Mouse (Mus musculus) midbrain, embryonic 16.5 days (tissue): ENCODE measurements around the gene Nicn1. TPM values are rescaled to one million over a fixed set of nuclear protein-coding genes. Genes with fewer than 3 reads are reported as not detected.
"Not testable (repeated sequence)": the region's sequence is repeated elsewhere in the genome, so short reads cannot be mapped to it uniquely, and the experiment has no call there.

Experiments used
- ATAC-seq: fragments of 200-750 bp; cut with Nextera tagmentation; 2 replicates; pipeline ENCODE4 v1.8.0; 2017; ENCODE audit warnings: moderate TSS enrichment
- H3K27ac ChIP-seq: fragments of 300-500 bp; sonication (generic); 2 replicates; pipeline ENCODE4 v1.5.1; 2014; ENCODE audit warnings: mild to moderate bottlenecking, low read length, mixed read lengths
- H3K27me3 ChIP-seq: fragments of 300-500 bp; sonication (generic); 2 replicates; pipeline ENCODE4 v1.6.1; 2014; ENCODE audit warnings: low read depth, low read length, mixed read lengths; ENCODE audit not compliant: control insufficient read depth, insufficient read depth
- H3K36me3 ChIP-seq: fragments of 300-500 bp; sonication (generic); 2 replicates; pipeline ENCODE4 v1.6.1; 2014; ENCODE audit warnings: mild to moderate bottlenecking, low read length, moderate library complexity, mixed read lengths; ENCODE audit not compliant: control insufficient read depth, insufficient read depth
- H3K4me1 ChIP-seq: fragments of 300-500 bp; sonication (generic); 2 replicates; pipeline ENCODE4 v1.6.1; 2014; ENCODE audit warnings: mild to moderate bottlenecking, low read length, mixed read lengths; ENCODE audit not compliant: control insufficient read depth, insufficient read depth
- H3K4me2 ChIP-seq: fragments of 300-500 bp; sonication (generic); 2 replicates; pipeline ENCODE4 v1.6.1; 2014; ENCODE audit warnings: mild to moderate bottlenecking, low read length, mixed read lengths
- H3K4me3 ChIP-seq: fragments of 300-500 bp; sonication (generic); 2 replicates; pipeline ENCODE4 v1.5.1; 2014; ENCODE audit warnings: low read depth, mild to moderate bottlenecking, low read length, moderate library complexity, mixed read lengths
- H3K9ac ChIP-seq: fragments of 300-500 bp; sonication (generic); 2 replicates; pipeline ENCODE4 v1.6.1; 2014; ENCODE audit warnings: low read depth, low read length, mixed read lengths
- H3K9me3 ChIP-seq: fragments of 300-500 bp; sonication (generic); replicated peaks from 2 replicates; pipeline ENCODE4 v1.6.1; 2014; ENCODE audit warnings: mild to moderate bottlenecking, low read length, mixed read lengths; ENCODE audit not compliant: control insufficient read depth, poor library complexity, severe bottlenecking
- WGBS: fragments of 180-500 bp; shearing (Covaris S2); extraction: QIAGEN DNeasy Blood & Tissue Kit; methylation state at CpG from one replicate; pipeline ENCODE4 v1.1.7; 2014; 5-methylcytosine and 5-hydroxymethylcytosine counted together
- polyA plus RNA-seq: library from polyadenylated mRNA; unstranded; fragments of >200 nt; fragmentation: Nextera tagmentation; extraction: Ambion mirVana; gene quantifications from 2 replicates; pipeline ENCODE4 v1.2.1, GENCODE M21; 2015

The Nicn1 gene
- polyA plus RNA-seq, 1 experiment from 2014 or later: 163 TPM

DNA sequence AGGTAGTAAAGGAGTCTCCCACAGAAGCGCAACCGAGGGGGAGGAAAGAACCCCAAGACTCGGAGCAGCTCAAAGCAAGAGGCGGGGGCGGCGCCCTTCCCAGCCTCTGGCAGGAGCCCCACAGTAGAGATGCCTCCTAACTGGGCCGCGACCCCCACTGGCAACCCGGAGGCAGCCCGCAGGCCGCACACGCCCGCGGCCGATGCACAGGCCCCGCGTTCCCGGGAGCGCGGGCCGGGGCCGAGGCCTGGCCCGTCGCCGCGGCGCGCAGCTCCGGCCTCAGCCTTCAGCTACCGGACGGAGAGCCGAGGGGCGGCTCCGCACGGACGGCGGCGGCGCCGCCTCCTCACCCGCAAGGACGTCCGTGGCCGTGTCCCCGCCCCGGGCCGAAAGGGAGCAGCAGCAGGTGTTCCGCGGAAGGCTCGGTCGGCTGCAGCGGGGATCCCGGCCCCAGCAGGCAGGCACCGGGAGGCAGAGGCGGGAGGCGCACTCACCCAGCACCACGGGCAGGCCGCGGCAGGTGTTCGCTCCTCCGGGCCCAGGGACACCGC, 27.0 kb upstream of the Nicn1 start:
- Histone ChIP-seq H3K27me3 (no peaks in the 10 kb centered on the region), H3K36me3 (no peaks in the 10 kb centered on the region), H3K27ac (peak overlapping the region; percentile 86), H3K9ac (peak overlapping the region; percentile 85), H3K4me3 (peak overlapping the region; percentile 92), H3K9me3 (no peaks in the 10 kb centered on the region), H3K4me1 (peaks cover 17% of the 10 kb centered on the region), H3K4me2 (peak overlapping the region; percentile 65)
- ATAC-seq: peak; percentile 63
- WGBS: under 1% methylated on average over 48 of the region's 62 CpGs

DNA sequence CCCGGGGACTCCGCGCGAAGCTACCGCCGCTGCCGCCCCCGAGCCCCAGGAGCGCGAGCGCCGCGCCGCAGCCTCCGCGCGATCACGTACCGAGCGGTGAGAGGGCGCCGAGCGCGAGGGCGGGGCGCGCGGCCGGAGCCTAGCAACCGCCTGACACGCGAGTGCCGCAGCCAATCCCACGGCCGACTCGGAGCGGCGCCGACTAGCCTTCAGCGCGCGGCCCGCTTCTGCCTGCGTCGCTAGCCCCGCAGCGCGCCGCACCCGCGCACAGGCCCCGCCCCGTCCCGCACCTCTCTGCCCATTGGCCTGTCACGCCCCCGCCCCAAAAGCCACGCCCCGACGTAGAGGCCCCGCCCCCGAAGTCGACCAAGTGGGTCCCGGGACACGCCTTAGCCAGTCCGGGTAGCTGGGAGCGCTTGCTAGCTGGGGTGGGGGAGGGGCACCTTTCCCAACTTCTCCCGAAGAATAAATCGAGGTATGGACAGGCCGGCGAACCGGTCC, 26.5 kb upstream of the Nicn1 start, which contains the start of gene Dag1:
Dag1 (minus strand) TSS at position 269 of the 501 bp plus-strand sequence.
- Histone ChIP-seq H3K9me3 (no peaks in the 10 kb centered on the region), H3K4me1 (peaks cover 17% of the 10 kb centered on the region), H3K27me3 (no peaks in the 10 kb centered on the region), H3K36me3 (no peaks in the 10 kb centered on the region), H3K4me3 (peak within 1 kb of the TSS; percentile 92), H3K27ac (peak within 1 kb of the TSS; percentile 86), H3K9ac (peak within 1 kb of the TSS; percentile 85), H3K4me2 (peak within 1 kb of the TSS; percentile 65)
- under 1% methylated on average over 68 of the region's 71 CpGs for WGBS
- peak; percentile 99 for ATAC-seq

GRCm38 (mm10) chr9:108264191-108264921, 25.9 kb upstream of the Nicn1 start:
- H3K27ac ChIP-seq: peak overlapping the region; percentile 66
- H3K4me1 ChIP-seq: peaks cover 17% of the 10 kb centered on the region
- peak overlapping the region; percentile 92 for H3K4me3 ChIP-seq
- peak overlapping the region; percentile 85; the same call in 1 of the 2 replicates for H3K9ac ChIP-seq
- no peaks in the 10 kb centered on the region for H3K9me3 ChIP-seq
- no peak for ATAC-seq
- WGBS: 19% methylated on average over 10 of the region's 10 CpGs
- H3K36me3 ChIP-seq: no peaks in the 10 kb centered on the region
- peak overlapping the region; percentile 65 for H3K4me2 ChIP-seq
- H3K27me3 ChIP-seq: no peaks in the 10 kb centered on the region

- H3K4me1 ChIP-seq: peaks cover 17% of the 10 kb centered on the region
- WGBS: 54% methylated on average over 8 of the region's 10 CpGs
- H3K27ac ChIP-seq: no peak overlapping the region
- H3K4me3 ChIP-seq: no peak overlapping the region
- no peaks in the 10 kb centered on the region for H3K36me3 ChIP-seq
- H3K9ac ChIP-seq: no peak overlapping the region
- no peak for ATAC-seq
- H3K27me3 ChIP-seq: no peaks in the 10 kb centered on the region
- H3K9me3 ChIP-seq: no peaks in the 10 kb centered on the region
- H3K4me2 ChIP-seq: no peak overlapping the region
These were observed 23.8 kb upstream of the Nicn1 start for GRCm38 (mm10) chr9:108266261-108266935.

DNA sequence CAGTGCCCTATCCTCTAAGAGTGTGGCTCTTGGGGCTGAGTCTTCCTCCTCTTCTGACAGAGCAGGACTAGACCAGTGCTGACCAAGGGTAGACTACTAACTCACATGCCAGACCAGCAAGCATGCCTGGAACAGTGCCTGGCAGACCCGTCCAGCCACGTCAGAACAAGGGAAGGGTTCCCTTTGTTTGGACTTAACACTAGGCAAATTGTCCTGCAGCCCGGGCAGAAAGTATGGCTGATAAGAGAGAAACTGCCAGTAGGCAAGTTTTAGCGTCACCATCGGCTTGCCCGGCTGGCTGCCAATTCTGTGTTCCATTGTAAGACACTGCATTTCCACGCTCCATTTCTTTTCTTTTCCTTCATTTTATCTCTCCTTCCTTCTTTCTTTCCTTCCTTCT, 22.5 kb upstream of the Nicn1 start:
- ATAC-seq: no peak
- no peaks in the 10 kb centered on the region for H3K36me3 ChIP-seq
- no peak overlapping the region for H3K4me3 ChIP-seq
- peaks cover 5% of the 10 kb centered on the region for H3K4me1 ChIP-seq
- no peaks in the 10 kb centered on the region for H3K27me3 ChIP-seq
- H3K4me2 ChIP-seq: no peak overlapping the region
- H3K9ac ChIP-seq: no peak overlapping the region
- H3K9me3 ChIP-seq: no peaks in the 10 kb centered on the region
- WGBS: 87% methylated on average over 7 of the region's 7 CpGs
- H3K27ac ChIP-seq: no peak overlapping the region

- H3K36me3 ChIP-seq, H3K9ac ChIP-seq, H3K4me2 ChIP-seq, ATAC-seq, H3K27me3 ChIP-seq, H3K4me1 ChIP-seq, H3K4me3 ChIP-seq, H3K9me3 ChIP-seq, H3K27ac ChIP-seq: not testable (repeated sequence)
- 92% methylated on average over 6 of the region's 7 CpGs for WGBS
These were observed 21.5 kb upstream of the Nicn1 start for GRCm38 (mm10) chr9:108268701-108269100.

DNA sequence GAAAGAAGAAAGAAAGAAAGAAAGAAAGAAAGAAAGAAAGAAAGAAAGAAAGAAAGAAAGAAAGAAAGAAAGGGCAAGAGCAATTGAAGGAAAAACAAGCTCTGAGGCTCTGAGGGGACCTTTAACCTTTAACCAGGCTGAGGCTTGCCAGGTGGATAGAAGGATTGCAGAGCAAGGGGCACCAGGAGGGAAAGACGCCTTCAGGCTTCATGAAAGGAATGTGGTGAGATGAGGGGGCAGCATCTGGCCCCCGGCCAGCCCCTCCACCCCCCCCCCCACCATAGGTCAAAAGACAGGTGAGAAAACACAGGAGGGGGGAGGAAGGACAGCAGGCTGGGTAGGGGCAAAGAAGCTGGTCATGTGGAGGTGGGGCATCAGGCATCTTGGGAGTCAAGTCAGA, 18.3 kb upstream of the Nicn1 start:
- H3K4me3 ChIP-seq: no peak overlapping the region
- no peak for ATAC-seq
- no peak overlapping the region for H3K4me2 ChIP-seq
- WGBS: 49% methylated on average over 2 of the region's 2 CpGs
- H3K27ac ChIP-seq: no peak overlapping the region
- no peaks in the 10 kb centered on the region for H3K9me3 ChIP-seq
- H3K36me3 ChIP-seq: no peaks in the 10 kb centered on the region
- H3K9ac ChIP-seq: no peak overlapping the region
- no peaks in the 10 kb centered on the region for H3K27me3 ChIP-seq
- no peaks in the 10 kb centered on the region for H3K4me1 ChIP-seq

DNA sequence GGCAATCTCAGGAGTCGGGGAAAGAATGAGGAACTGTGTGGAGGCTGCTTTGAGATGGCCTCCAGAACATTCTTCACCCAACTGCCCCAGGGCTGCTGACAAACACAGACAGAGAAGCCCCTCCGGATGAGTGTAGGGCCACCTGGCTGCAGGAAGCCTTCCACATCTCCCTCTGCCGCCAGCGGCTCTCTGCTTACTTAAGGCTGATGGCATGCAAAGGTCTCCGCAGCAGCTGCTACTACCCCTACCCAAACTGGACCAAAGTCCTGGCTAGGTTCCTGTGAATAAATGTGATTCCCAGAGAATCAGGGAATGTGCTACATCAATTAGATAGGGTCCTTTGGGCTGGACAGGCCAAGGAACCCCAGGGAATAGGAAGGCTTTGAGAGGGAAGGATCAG, 17.5 kb upstream of the Nicn1 start:
- Histone ChIP-seq H3K27me3 (no peaks in the 10 kb centered on the region), H3K4me2 (no peak overlapping the region), H3K4me1 (no peaks in the 10 kb centered on the region), H3K9ac (no peak overlapping the region), H3K4me3 (no peak overlapping the region), H3K9me3 (no peaks in the 10 kb centered on the region), H3K27ac (no peak overlapping the region), H3K36me3 (no peaks in the 10 kb centered on the region)
- 75% methylated on average over 5 of the region's 5 CpGs for WGBS
- ATAC-seq: no peak

- 72% methylated on average over 4 of the region's 4 CpGs for WGBS
- H3K9ac ChIP-seq: no peak overlapping the region
- no peaks in the 10 kb centered on the region for H3K9me3 ChIP-seq
These were observed 16.7 kb upstream of the Nicn1 start for GRCm38 (mm10) chr9:108273485-108273884.

More at GRCm38 (mm10) chr9:108273485-108273884, 16.7 kb upstream of the Nicn1 start:
- Histone ChIP-seq H3K27ac (no peak overlapping the region), H3K4me3 (no peak overlapping the region), H3K36me3 (no peaks in the 10 kb centered on the region), H3K4me1 (no peaks in the 10 kb centered on the region), H3K27me3 (no peaks in the 10 kb centered on the region), H3K4me2 (no peak overlapping the region)
- no peak for ATAC-seq
